Mouse (Mus musculus) cortical plate, adult 2 months (tissue): ENCODE measurements around the gene Lbr. TPM values are rescaled to one million over a fixed set of nuclear protein-coding genes. Genes with fewer than 3 reads are reported as not detected.

Source experiments
- H3K27ac ChIP-seq: fragments of 200-500 bp; 2 replicates; pipeline ENCODE4 v1.5.1; 2012; ENCODE audit warnings: low read length, control low read depth, inconsistent platforms; ENCODE audit not compliant: insufficient read depth
- H3K4me1 ChIP-seq: fragments of 200-500 bp; 2 replicates; pipeline ENCODE4 v1.6.1; 2011; ENCODE audit warnings: low read length; ENCODE audit not compliant: control insufficient read depth, insufficient read depth
- H3K4me3 ChIP-seq: fragments of 200-500 bp; 2 replicates; pipeline ENCODE4 v1.5.1; 2011; ENCODE audit warnings: mild to moderate bottlenecking, low read length, control low read depth; ENCODE audit not compliant: insufficient read depth
- CTCF ChIP-seq: fragments of 200-500 bp; IDR thresholded peaks from 2 replicates; pipeline ENCODE4 v1.5.1; 2011; ENCODE audit warnings: mild to moderate bottlenecking, control low read depth, low read length; ENCODE audit not compliant: insufficient read depth; ENCODE audit errors: extremely low read depth
- POLR2A ChIP-seq: fragments of 200-500 bp; IDR thresholded peaks from 2 replicates; pipeline ENCODE4 v1.6.1; 2011; ENCODE audit warnings: mild to moderate bottlenecking, low read length, control low read depth; ENCODE audit not compliant: insufficient read depth; ENCODE audit errors: extremely low read depth
- polyA plus RNA-seq: library from polyadenylated mRNA; depleted of rRNA; stranded (reverse); fragments of >200 nt; gene quantifications from 2 replicates; pipeline ENCODE4 v1.2.3, GENCODE M21; 2012; rRNA removed

Lbr gene
- polyA plus RNA-seq: 12.6 and 12.7 TPM in 2 replicates

- Histone ChIP-seq H3K4me3 (peak within 1 kb of the TSS; percentile 61), H3K4me1 (peaks cover 2% of the 10 kb centered on the region; the same call in 1 of the 2 replicates), H3K27ac (peak within 1 kb of the TSS; percentile 74)
- TF ChIP-seq CTCF (no peak), POLR2A (no peak)
These were observed at the start of gene Lbr for GRCm38 (mm10) chr1:181842781-181843180. TSS of gene Lbr (minus strand) at chr1:181843046.

- no peak overlapping the region for H3K4me3 ChIP-seq
- TF ChIP-seq CTCF (no peak), POLR2A (no peak)
- no peak overlapping the region for H3K27ac ChIP-seq
- H3K4me1 ChIP-seq: peaks cover 2% of the 10 kb centered on the region; the same call in 1 of the 2 replicates
These were observed 46.8 kb upstream of the Lbr start for GRCm38 (mm10) chr1:181889670-181890069.

GRCm38 (mm10) chr1:181888801-181889200, 46.0 kb upstream of the Lbr start:
- H3K4me3 ChIP-seq: no peak overlapping the region
- no peaks in the 10 kb centered on the region for H3K4me1 ChIP-seq
- H3K27ac ChIP-seq: no peak overlapping the region
- no peak for TF ChIP-seq POLR2A
- TF ChIP-seq CTCF: peak; percentile 100

- H3K4me1 ChIP-seq: no peaks in the 10 kb centered on the region
- H3K27ac ChIP-seq: no peak overlapping the region
- no peak for TF ChIP-seq POLR2A
- TF ChIP-seq CTCF: peak; percentile 66
- H3K4me3 ChIP-seq: no peak overlapping the region
These were observed 38.7 kb upstream of the Lbr start for GRCm38 (mm10) chr1:181881532-181881931.

- no peak overlapping the region for H3K27ac ChIP-seq
- H3K4me3 ChIP-seq: no peak overlapping the region
- no peaks in the 10 kb centered on the region for H3K4me1 ChIP-seq
- 0 out of 2 replicates have a peak, but pooled peaks have one; percentile 17 for TF ChIP-seq CTCF
- TF ChIP-seq POLR2A: no peak
These were observed 38.0 kb upstream of the Lbr start for GRCm38 (mm10) chr1:181880752-181881325.

- TF ChIP-seq POLR2A: no peak
- no peak for TF ChIP-seq CTCF
- no peak overlapping the region for H3K27ac ChIP-seq
- no peaks in the 10 kb centered on the region for H3K4me1 ChIP-seq
- H3K4me3 ChIP-seq: no peak overlapping the region
These were observed 35.6 kb upstream of the Lbr start for GRCm38 (mm10) chr1:181878436-181878835.

- H3K4me3 ChIP-seq: no peak overlapping the region
- H3K27ac ChIP-seq: no peak overlapping the region
- TF ChIP-seq CTCF: no peak
- TF ChIP-seq POLR2A: no peak
- no peaks in the 10 kb centered on the region for H3K4me1 ChIP-seq
These were observed 34.2 kb upstream of the Lbr start for GRCm38 (mm10) chr1:181877088-181877487.

GRCm38 (mm10) chr1:181876656-181877055, 33.8 kb upstream of the Lbr start:
- TF ChIP-seq POLR2A: no peak
- no peak for TF ChIP-seq CTCF
- Histone ChIP-seq H3K4me3 (no peak overlapping the region), H3K4me1 (no peaks in the 10 kb centered on the region), H3K27ac (no peak overlapping the region)

GRCm38 (mm10) chr1:181873086-181873920, 30.5 kb upstream of the Lbr start:
- no peak overlapping the region for H3K27ac ChIP-seq
- H3K4me1 ChIP-seq: no peaks in the 10 kb centered on the region
- no peak overlapping the region for H3K4me3 ChIP-seq
- TF ChIP-seq POLR2A (no peak), CTCF (no peak)

- Histone ChIP-seq H3K4me1 (no peaks in the 10 kb centered on the region), H3K27ac (no peak overlapping the region), H3K4me3 (no peak overlapping the region)
- TF ChIP-seq CTCF: no peak
- TF ChIP-seq POLR2A: no peak
These were observed 29.8 kb upstream of the Lbr start for GRCm38 (mm10) chr1:181872639-181873038.
